9 mouse cellular contexts compared by ENCODE assay signal in genomic region chr4:107979530-107979929, GRCm38 (mm10). TPM values are rescaled to one million over a fixed set of nuclear protein-coding genes. Genes with fewer than 3 reads are reported as not detected.
DNase-seq lines count a peak whose midpoint lies in the region; ATAC-seq and TF ChIP-seq lines count a peak whose summit lies in the region.
"Had no signal": no experiment of that assay in that cellular context is flagged by ENCODE, and none has a peak within 500 bp of the region (broad histone marks: within the 10 kb centered on the region; RNA-seq: fewer than 3 reads in every experiment).

No protein-coding gene starts in this region.

- no peak overlapping the region for H3K4me2 ChIP-seq in hindbrain, embryonic 11.5 days (replicated peaks; ENCODE audit: low read depth, low read length)

- no peak for TF ChIP-seq EP300 in heart, adult 2 months (IDR thresholded peaks at IDR 0.05; ENCODE audit: insufficient read depth, low read depth, low read length)

- H3K36me3 ChIP-seq in hindbrain, embryonic 11.5 days (ENCODE audit: control insufficient read depth, insufficient read depth, low read length): no peaks in the 10 kb centered on the region
- no peaks in the 10 kb centered on the region for H3K36me3 ChIP-seq in heart, adult 2 months (ENCODE audit: control insufficient read depth, insufficient read depth, low read length)

- H3K9ac ChIP-seq in hindbrain, embryonic 11.5 days (ENCODE audit: low read depth, low read length): no peak overlapping the region
- no peak overlapping the region for H3K9ac ChIP-seq in heart, adult 2 months (ENCODE audit: low read depth, low read length)

- no peak for TF ChIP-seq POLR2A in heart, adult 2 months (IDR thresholded peaks at IDR 0.05; ENCODE audit: insufficient read depth, low read depth, low read length)

- DNase-seq in layer of hippocampus, adult 11-12 months (ENCODE audit: low spot score): peak; percentile 30
- DNase-seq in layer of hippocampus, adult 9-10 months (ENCODE audit: low spot score): no peak
- DNase-seq in cerebellum, adult 18-20 months: peak; percentile 80 to 86
- peak; percentile 24 for DNase-seq in hindbrain, embryonic 11.5 days (ENCODE audit: low spot score)
- DNase-seq in left cerebral cortex, postnatal 36 days (ENCODE audit: low spot score in 2 of 2): peak; percentile 41 to 48
- no peak for DNase-seq in urinary bladder, adult 18-20 months (ENCODE audit: low spot score in 2 of 2)
- DNase-seq in thymus, postnatal 36 days: no peak
- no peak for DNase-seq in heart, adult 2 months

- WGBS in hindbrain, embryonic 11.5 days: 18% methylated on average over 2 of the region's 2 CpGs
- 31% methylated on average over 2 of the region's 2 CpGs for WGBS in heart, adult 2 months

- no peaks in the 10 kb centered on the region for H3K9me3 ChIP-seq in hindbrain, embryonic 11.5 days (ENCODE audit: control insufficient read depth, low read length)

- no peaks in the 10 kb centered on the region for H3K79me2 ChIP-seq in heart, adult 2 months (replicated peaks; ENCODE audit: control insufficient read depth, insufficient read depth, low read length)

- no peak for TF ChIP-seq CTCF in heart, adult 2 months (IDR thresholded peaks at IDR 0.05)

- H3K4me3 ChIP-seq in hindbrain, embryonic 11.5 days (ENCODE audit: low read depth, low read length): no peak overlapping the region
- H3K4me3 ChIP-seq in heart, adult 2 months: no peak overlapping the region

- no peaks in the 10 kb centered on the region for H3K4me1 ChIP-seq in hindbrain, embryonic 11.5 days (replicated peaks; ENCODE audit: control insufficient read depth, insufficient read depth, low read length)
- peaks cover 5% of the 10 kb centered on the region; the same call in 1 of the 2 replicates for H3K4me1 ChIP-seq in heart, adult 2 months (ENCODE audit: control insufficient read depth, insufficient read depth, low read length)

- intact Hi-C loops in left cerebral cortex, postnatal 36 days (cut with DNase I): no loop called here
- intact Hi-C loops in heart, adult 2 months (cut with DNase I): no loop called here

- H3K27ac ChIP-seq in hindbrain, embryonic 11.5 days (ENCODE audit: low read depth, low read length): 0 out of 2 replicates have a peak overlapping the region, but pooled peaks have one; percentile 1
- H3K27ac ChIP-seq in heart, adult 2 months: no peak overlapping the region

- ATAC-seq in hindbrain, embryonic 11.5 days (ENCODE audit: low FRiP score): no peak

- no peaks in the 10 kb centered on the region for H3K27me3 ChIP-seq in hindbrain, embryonic 11.5 days (ENCODE audit: control insufficient read depth, insufficient read depth, low read length)
- H3K27me3 ChIP-seq in heart, adult 2 months (ENCODE audit: control insufficient read depth, insufficient read depth, low read length): no peaks in the 10 kb centered on the region

RNA-seq across cellular contexts. Expression of gene Slc1a7, which starts 11.4 kb away (rescaled TPM):
- not detected in 2 replicates for polyA plus RNA-seq in hindbrain, embryonic 11.5 days (2014; fragmentation: Nextera tagmentation; extraction: Ambion mirVana)
- total RNA-seq in left cerebral cortex, postnatal 36 days (2021): under 1 TPM; 0.72 to 0.79 TPM
- under 1 TPM; 0.21 to 0.32 TPM for total RNA-seq in heart, adult 2 months (2021)
- polyA plus RNA-seq in heart, adult 2 months (2012; rRNA removed): 1.2 and 1.9 TPM in 2 replicates
- polyA plus RNA-seq: limb, embryonic 11.5 days had no signal

RNA-seq across cellular contexts. Expression of gene Cpt2, which starts 56.1 kb away (rescaled TPM):
- 34.0 and 38.4 TPM in 2 replicates for polyA plus RNA-seq in hindbrain, embryonic 11.5 days (2014; fragmentation: Nextera tagmentation; extraction: Ambion mirVana)
- 1 to 10 TPM; 6.5 to 6.7 TPM for total RNA-seq in left cerebral cortex, postnatal 36 days (2021)
- total RNA-seq in heart, adult 2 months (2021): 100 to 1,000 TPM; 275 to 281 TPM
- 278 and 312 TPM in 2 replicates for polyA plus RNA-seq in heart, adult 2 months (2012; rRNA removed)

Comparison
In these comparisons a context has a peak if more than half of its experiments do, and no peak if none do; other contexts are left out.
1. DNase-seq: peak in layer of hippocampus, adult 11-12 months (single experiment), cerebellum, adult 18-20 months (2 of 2), hindbrain, embryonic 11.5 days (single experiment) and left cerebral cortex, postnatal 36 days (2 of 2); none in layer of hippocampus, adult 9-10 months (single experiment), urinary bladder, adult 18-20 months (0 of 2), thymus, postnatal 36 days (0 of 2) and heart, adult 2 months (0 of 2).
2. RNA of gene Cpt2, which starts 56.1 kb away (total RNA-seq): 275 to 281 TPM in heart, adult 2 months; 6.5 to 6.7 TPM in left cerebral cortex, postnatal 36 days; every median in the first group is over 10 times any median in the second.